Mouse (Mus musculus): ENCODE measurements around the gene Fth1.

Gene Fth1

GRCm38 (mm10) chr19:10022414-10023303 is 42.3 kb downstream of the Fth1 start:
- DNase-seq: peak; percentile 64 to 68

GRCm38 (mm10) chr19:10023304-10023758 is 42.9 kb downstream of the Fth1 start:
- no peak for DNase-seq

- DNase-seq: peak; percentile 83 to 91
Measured at GRCm38 (mm10) chr19:10025169-10025875, 44.9 kb downstream of the Fth1 start.

- peak; percentile 54 to 83 for DNase-seq
Measured at GRCm38 (mm10) chr19:10029746-10030145, 49.3 kb downstream of the Fth1 start.

- peak; percentile 69 to 71 for DNase-seq
Measured at GRCm38 (mm10) chr19:10033211-10033973, 53.0 kb downstream of the Fth1 start.

- DNase-seq: no peak
Measured at GRCm38 (mm10) chr19:10034356-10034755, 54.0 kb downstream of the Fth1 start.
